Mouse (Mus musculus): ENCODE data around the gene Nos3.

- TF ChIP-seq CTCF (IDR thresholded peaks at IDR 0.05; ENCODE audit: low read depth) (no peak), EP300 (IDR thresholded peaks at IDR 0.05; ENCODE audit: low read depth) (no peak)
Observed at GRCm38 (mm10) chr5:24399686-24400085, 35.1 kb downstream of the Nos3 start.
